Mouse (Mus musculus): ENCODE data around the gene Xrra1. TPM values are rescaled to one million over a fixed set of nuclear protein-coding genes. Genes with fewer than 3 reads are reported as not detected.

The Xrra1 gene
- polyA plus RNA-seq, 1 experiment: 0.06 TPM

GRCm38 (mm10) chr7:99907463-99907862 lies 48.5 kb downstream of the Xrra1 start:
- TF ChIP-seq GATA1 (IDR thresholded peaks at IDR 0.05; ENCODE audit: low read length): peak; percentile 96

- no peak for TF ChIP-seq GATA1 (IDR thresholded peaks at IDR 0.05; ENCODE audit: low read length)
These were observed 52.1 kb downstream of the Xrra1 start for GRCm38 (mm10) chr7:99911038-99911437.

- no peak for TF ChIP-seq GATA1 (IDR thresholded peaks at IDR 0.05; ENCODE audit: low read length)
These were observed 55.4 kb downstream of the Xrra1 start for GRCm38 (mm10) chr7:99914316-99914715.

GRCm38 (mm10) chr7:99915511-99915910 lies 56.6 kb downstream of the Xrra1 start:
- TF ChIP-seq GATA1 (IDR thresholded peaks at IDR 0.05; ENCODE audit: low read length): no peak

- TF ChIP-seq GATA1 (IDR thresholded peaks at IDR 0.05; ENCODE audit: low read length): no peak
These were observed 57.9 kb downstream of the Xrra1 start for GRCm38 (mm10) chr7:99916741-99917319.

GRCm38 (mm10) chr7:99917320-99917844 lies 58.5 kb downstream of the Xrra1 start:
- no peak for TF ChIP-seq GATA1 (IDR thresholded peaks at IDR 0.05; ENCODE audit: low read length)

GRCm38 (mm10) chr7:99919164-99919563 lies 60.2 kb downstream of the Xrra1 start:
- TF ChIP-seq GATA1 (IDR thresholded peaks at IDR 0.05; ENCODE audit: low read length): no peak

- TF ChIP-seq GATA1 (IDR thresholded peaks at IDR 0.05; ENCODE audit: low read length): no peak
These were observed 61.1 kb downstream of the Xrra1 start for GRCm38 (mm10) chr7:99919971-99920370.

- TF ChIP-seq GATA1 (IDR thresholded peaks at IDR 0.05; ENCODE audit: low read length): no peak
These were observed 61.5 kb downstream of the Xrra1 start for GRCm38 (mm10) chr7:99920416-99920815.

- TF ChIP-seq GATA1 (IDR thresholded peaks at IDR 0.05; ENCODE audit: low read length): no peak
These were observed 68.2 kb downstream of the Xrra1 start for GRCm38 (mm10) chr7:99926916-99927714.

GRCm38 (mm10) chr7:99935758-99936157 lies 76.8 kb downstream of the Xrra1 start:
- TF ChIP-seq GATA1 (IDR thresholded peaks at IDR 0.05; ENCODE audit: low read length): no peak

- no peak for TF ChIP-seq GATA1 (IDR thresholded peaks at IDR 0.05; ENCODE audit: low read length)
These were observed 81.8 kb downstream of the Xrra1 start for GRCm38 (mm10) chr7:99940669-99941068.

- no peak for TF ChIP-seq GATA1 (IDR thresholded peaks at IDR 0.05; ENCODE audit: low read length)
These were observed 85.6 kb downstream of the Xrra1 start for GRCm38 (mm10) chr7:99944520-99944919.

GRCm38 (mm10) chr7:99945939-99946338 lies 87.0 kb downstream of the Xrra1 start:
- TF ChIP-seq GATA1 (IDR thresholded peaks at IDR 0.05; ENCODE audit: low read length): no peak

GRCm38 (mm10) chr7:99946356-99946755 lies 87.4 kb downstream of the Xrra1 start:
- TF ChIP-seq GATA1 (IDR thresholded peaks at IDR 0.05; ENCODE audit: low read length): no peak

GRCm38 (mm10) chr7:99947329-99947728 lies 88.4 kb downstream of the Xrra1 start:
- no peak for TF ChIP-seq GATA1 (IDR thresholded peaks at IDR 0.05; ENCODE audit: low read length)

Measured in G1E-ER4 (cell line).